Mouse (Mus musculus) kidney, postnatal 25 days (tissue): ENCODE results near the gene Gm8439.
A peak's percentile ranks its signal among the peaks of the same experiment; 100 is the strongest.
"Not testable (repeated sequence)": the region's sequence is repeated elsewhere in the genome, so short reads cannot be mapped to it uniquely, and the experiment has no call there.

Experiments
- DNase-seq, 2 experiments: peaks; one replicate each; pipeline ENCODE4 v3.0.0; 2021; ENCODE audit warnings: mixed read lengths in 2 of 2

Gene Gm8439

DNA sequence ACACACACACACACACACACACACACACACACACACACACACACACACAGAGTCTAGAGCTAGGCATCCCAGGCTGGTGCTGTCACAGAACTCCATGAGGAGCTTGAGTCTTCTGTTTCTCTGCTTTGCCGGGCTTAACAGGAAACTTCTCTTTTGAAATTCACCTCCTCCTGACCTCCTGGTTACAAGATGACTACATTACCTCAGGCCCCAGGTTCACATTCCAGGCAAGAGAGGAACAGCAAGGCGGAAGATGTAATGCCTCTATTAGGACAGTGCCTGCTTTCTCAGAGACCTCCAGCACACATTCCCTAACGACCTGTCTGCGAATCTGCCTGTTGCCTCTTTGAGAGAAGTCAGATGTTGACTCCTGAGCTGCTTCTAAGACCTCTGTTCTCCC lies at the start of gene Gm8439:
Gm8439 (plus strand) TSS at position 301 of the 400 bp plus-strand sequence.
- DNase-seq: no peak

- no peak for DNase-seq
Measured at GRCm38 (mm10) chr4:120544896-120545295, 43.6 kb upstream of the Gm8439 start.

- DNase-seq: no peak
Measured at GRCm38 (mm10) chr4:120556592-120556991, 32.0 kb upstream of the Gm8439 start.

- no peak for DNase-seq
Measured at GRCm38 (mm10) chr4:120565726-120566125, 22.8 kb upstream of the Gm8439 start.

DNA sequence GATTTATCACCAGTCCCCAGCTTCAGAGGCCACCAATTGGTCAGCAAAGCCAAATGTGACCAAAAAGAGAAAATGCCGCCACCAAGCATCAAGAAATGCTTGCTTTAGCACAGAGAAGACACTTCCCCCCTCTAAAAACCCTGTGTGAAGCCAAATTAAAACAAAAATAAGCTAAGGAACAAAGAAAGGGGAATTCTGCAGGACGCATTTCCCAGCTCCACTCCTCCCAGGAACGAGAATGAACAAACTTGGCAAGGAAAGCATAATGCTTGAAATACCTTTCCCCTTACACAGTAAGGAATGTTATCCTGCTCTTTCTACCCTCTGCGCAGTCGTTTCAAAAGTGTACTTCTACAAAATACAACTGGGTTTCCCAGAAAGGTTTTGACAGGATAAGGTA lies 20.5 kb upstream of the Gm8439 start:
- DNase-seq: no peak

GRCm38 (mm10) chr4:120569025-120569424 lies 19.5 kb upstream of the Gm8439 start:
- peak; percentile 30 to 68 for DNase-seq

DNA sequence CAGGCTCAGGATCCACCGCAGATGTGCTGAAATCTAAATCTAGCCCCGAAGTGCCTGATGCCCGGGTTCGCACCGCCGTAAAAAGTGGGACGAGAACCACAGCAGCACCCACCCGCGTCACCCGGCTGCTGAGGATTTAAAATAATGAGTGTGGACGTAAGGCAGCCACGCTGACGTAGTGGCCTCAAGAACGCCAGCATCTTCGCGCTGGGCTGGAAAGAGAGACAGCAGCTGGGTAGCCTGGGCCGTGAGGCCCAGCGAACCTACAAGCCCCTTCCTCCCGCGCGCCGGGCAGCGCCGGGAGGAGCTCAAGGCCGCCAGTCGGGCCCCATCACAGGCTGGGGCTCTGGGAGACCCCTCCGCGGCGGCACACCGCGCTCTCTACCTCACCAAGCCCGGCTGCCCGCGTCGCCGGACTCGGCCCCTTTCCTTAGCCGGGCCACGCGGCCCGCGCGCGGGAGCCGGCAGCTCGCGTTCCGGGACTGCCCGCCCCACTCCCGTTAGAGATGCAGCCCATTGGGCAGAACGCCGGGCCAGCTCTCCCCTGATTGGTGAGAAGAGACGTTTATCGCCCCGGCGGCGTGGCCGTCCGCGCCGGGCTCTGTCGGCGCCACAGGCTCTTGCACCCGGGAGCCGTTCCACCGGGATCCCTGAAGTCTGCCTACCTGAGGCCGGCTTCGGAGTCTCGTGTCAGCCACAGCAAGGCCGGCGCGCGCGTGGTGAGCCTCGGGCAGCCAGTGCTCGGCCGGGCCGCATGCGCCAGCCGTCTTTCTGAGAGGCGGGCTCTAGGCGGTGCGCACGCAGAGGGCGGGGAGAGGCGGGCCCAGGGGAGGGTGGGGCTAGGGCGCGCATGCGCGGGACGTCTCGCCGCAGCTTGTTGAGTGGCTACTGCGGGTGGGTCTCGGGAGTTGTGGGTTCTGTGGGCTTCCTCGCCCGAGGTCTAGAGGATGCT lies 18.8 kb upstream of the Gm8439 start, which contains the start of gene Ctps:
Ctps (minus strand) TSS at position 791 of the 952 bp plus-strand sequence.
- peak; percentile 94 to 96 for DNase-seq

- DNase-seq: peak; percentile 12 to 41
Measured at GRCm38 (mm10) chr4:120570438-120571069, 18.0 kb upstream of the Gm8439 start.

GRCm38 (mm10) chr4:120571070-120571464 lies 17.5 kb upstream of the Gm8439 start:
- DNase-seq: no peak

GRCm38 (mm10) chr4:120571691-120572090 lies 16.9 kb upstream of the Gm8439 start:
- DNase-seq: no peak

GRCm38 (mm10) chr4:120580894-120581293 lies 7.7 kb upstream of the Gm8439 start:
- no peak for DNase-seq

- no peak for DNase-seq
Measured at GRCm38 (mm10) chr4:120581711-120582110, 6.8 kb upstream of the Gm8439 start.

DNA sequence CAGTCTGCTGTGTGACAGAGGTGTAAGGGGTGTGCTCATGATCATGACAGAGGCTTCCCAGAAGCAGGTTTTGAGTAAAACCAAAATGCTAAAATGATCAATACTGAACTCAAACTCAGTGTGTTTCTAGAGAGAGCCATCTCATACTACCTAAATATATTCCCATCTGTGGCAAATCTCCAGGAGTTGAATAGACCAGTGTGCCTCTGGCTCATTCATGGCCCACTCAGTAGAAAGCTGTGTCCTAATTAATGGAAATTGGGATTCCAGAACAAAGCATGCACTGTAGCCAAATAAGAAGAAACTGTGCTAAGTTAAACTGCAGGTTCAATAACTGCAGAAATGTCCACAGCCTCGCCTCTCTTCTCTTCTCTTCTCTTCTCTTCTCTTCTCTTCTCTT lies 1.6 kb upstream of the Gm8439 start:
- no peak for DNase-seq

- DNase-seq: no peak
Measured at GRCm38 (mm10) chr4:120589070-120589469, 525 bp downstream of the Gm8439 start.

DNA sequence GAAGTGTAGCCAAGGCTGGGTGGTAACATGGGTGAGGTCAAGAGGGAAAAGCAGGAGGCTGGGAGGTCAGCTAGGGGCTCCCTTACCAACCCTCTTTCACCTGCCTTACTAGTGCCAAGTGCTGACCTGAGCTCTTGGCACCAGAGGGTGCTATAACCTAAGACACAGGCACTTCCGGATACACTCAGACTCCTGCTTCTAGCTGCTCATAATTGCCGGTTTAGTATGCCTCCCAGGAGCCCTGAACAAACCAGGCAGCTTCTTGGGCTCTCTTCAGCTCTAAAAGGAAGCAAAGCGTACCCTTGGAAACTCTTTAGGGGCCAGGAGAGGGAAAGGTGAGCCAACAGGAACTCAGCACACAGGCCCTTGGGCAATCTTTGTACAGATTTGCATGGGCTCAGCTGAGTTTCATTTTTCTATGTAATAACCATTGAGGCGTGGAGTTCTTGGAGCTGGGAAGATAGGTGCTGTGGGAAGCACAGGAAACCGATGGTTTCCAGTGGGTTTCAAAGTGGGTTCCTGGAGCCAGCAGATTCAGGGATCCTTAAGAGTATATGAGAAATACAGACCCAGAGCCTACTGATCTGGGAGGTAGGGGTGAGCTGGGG lies 1.4 kb downstream of the Gm8439 start:
- DNase-seq: peak; percentile 70 to 77

DNA sequence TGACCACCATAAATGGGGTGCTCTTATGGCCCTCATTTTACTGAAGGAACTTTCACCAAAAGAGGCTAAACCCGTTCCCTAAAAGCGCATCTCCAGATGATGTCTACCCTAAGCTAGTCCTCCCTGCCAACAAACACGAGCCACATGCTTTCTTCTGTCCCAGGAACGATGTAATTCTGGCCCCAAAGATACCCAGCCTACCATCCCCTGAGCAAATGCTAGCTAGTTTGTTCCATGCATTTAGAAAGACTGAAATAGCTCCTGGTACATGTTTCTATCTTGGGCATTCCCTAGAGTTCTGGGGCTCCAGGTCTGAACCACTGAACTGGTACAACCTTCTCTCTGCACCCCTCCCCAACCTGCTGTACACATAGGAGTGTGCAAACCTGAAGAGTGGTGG lies 2.4 kb downstream of the Gm8439 start:
- no peak for DNase-seq

DNA sequence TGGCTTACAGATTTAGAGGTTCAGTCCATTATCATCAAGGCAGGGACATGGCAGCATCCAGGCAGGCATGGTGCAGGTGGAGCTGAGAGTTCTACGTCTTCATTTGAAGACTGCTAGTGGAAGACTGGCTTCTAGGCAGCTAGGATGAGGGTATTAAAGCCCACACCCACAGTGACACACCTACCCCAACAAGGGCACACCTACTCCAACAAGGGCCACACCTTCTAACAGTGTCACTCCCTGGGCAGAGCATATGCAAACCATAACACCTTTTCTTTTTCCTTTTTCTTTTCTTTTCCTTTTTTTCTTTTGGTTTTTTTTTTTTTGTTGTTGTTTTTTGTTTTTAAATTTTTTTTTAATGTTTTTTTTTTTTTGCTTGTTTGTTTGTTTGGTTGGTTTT lies 7.7 kb downstream of the Gm8439 start:
- not testable (repeated sequence) for DNase-seq

DNA sequence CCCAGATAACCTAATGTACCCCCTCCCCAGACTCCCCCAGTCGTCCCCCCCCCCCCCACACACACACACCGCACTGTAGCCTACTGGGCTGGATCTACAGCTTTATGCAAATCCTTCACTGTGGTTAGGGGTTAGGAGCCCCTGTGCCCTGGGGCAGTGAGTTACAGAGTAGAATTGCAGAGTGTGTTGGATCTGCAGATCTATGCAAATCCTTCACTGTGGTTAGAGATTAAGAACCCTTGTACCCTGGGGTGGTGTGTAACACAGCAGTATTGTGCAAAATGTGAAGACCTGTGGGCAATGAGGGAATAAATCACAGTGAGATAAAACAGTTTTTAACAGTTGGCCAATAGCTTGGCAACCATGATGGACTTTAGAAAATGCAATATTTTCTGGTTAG lies 10.4 kb downstream of the Gm8439 start:
- DNase-seq: peak in 1 of 2 experiments; percentile 41

- no peak for DNase-seq
Measured at GRCm38 (mm10) chr4:120601774-120602173, 13.2 kb downstream of the Gm8439 start.

DNA sequence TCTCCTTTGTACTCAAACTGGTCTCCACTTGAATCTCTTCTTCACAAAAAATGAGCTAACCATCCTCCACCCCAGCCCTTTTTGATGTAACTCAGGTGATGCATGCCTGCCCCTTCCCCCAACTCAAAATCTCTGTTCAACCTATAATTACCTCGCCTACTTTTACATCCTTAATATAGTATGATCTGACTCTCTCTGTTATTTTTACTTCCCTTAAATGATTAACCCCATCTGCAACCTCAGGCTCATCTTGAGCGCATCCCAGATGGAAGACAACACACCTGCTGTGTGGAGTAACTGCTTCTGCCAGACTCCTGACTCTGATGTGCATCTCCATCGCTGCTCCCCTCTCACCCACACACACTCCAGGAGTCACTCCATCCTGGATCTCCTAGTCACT lies 14.1 kb downstream of the Gm8439 start:
- no peak for DNase-seq

GRCm38 (mm10) chr4:120606941-120607340 lies 18.4 kb downstream of the Gm8439 start:
- DNase-seq: peak in 1 of 2 experiments; percentile 63

- DNase-seq: no peak
Measured at GRCm38 (mm10) chr4:120611005-120611404, 22.5 kb downstream of the Gm8439 start.

GRCm38 (mm10) chr4:120612304-120613080 lies 23.9 kb downstream of the Gm8439 start:
- no peak for DNase-seq
